Mouse (Mus musculus) neural tube, embryonic 15.5 days (tissue): ENCODE results near the gene Vasn. TPM values are rescaled to one million over a fixed set of nuclear protein-coding genes. Genes with fewer than 3 reads are reported as not detected.

Experiments
- ATAC-seq: fragments of 200-750 bp; cut with Nextera tagmentation; 2 replicates; pipeline ENCODE4 v1.8.0; 2017; ENCODE audit warnings: mild to moderate bottlenecking, moderate TSS enrichment, moderate library complexity; ENCODE audit not compliant: low FRiP score
- H3K27ac ChIP-seq: fragments of 300-500 bp; sonication (generic); replicated peaks from 2 replicates; pipeline ENCODE4 v1.5.1; 2015; ENCODE audit warnings: mild to moderate bottlenecking, inconsistent platforms
- H3K27me3 ChIP-seq: fragments of 300-500 bp; sonication (generic); replicated peaks from 2 replicates; pipeline ENCODE4 v1.6.1; 2015; ENCODE audit warnings: inconsistent platforms
- H3K36me3 ChIP-seq: fragments of 300-500 bp; sonication (generic); 2 replicates; pipeline ENCODE4 v1.6.1; 2015; ENCODE audit warnings: inconsistent platforms
- H3K4me1 ChIP-seq: fragments of 300-500 bp; sonication (generic); 2 replicates; pipeline ENCODE4 v1.6.1; 2015; ENCODE audit warnings: inconsistent platforms
- H3K4me2 ChIP-seq: fragments of 300-500 bp; sonication (generic); 2 replicates; pipeline ENCODE4 v1.6.1; 2015; ENCODE audit warnings: inconsistent platforms, mild to moderate bottlenecking, moderate library complexity
- H3K4me3 ChIP-seq: fragments of 300-500 bp; sonication (generic); replicated peaks from 2 replicates; pipeline ENCODE4 v1.5.1; 2015; ENCODE audit warnings: mild to moderate bottlenecking, inconsistent platforms
- H3K9ac ChIP-seq: fragments of 300-500 bp; sonication (generic); replicated peaks from 2 replicates; pipeline ENCODE4 v1.6.1; 2015; ENCODE audit warnings: mild to moderate bottlenecking, inconsistent platforms
- H3K9me3 ChIP-seq: fragments of 300-500 bp; sonication (generic); replicated peaks from 2 replicates; pipeline ENCODE4 v1.6.1; 2016; ENCODE audit warnings: inconsistent platforms
- WGBS: fragments of 180-500 bp; shearing (Covaris S2); methylation state at CpG from one replicate; pipeline ENCODE4 v1.1.7; 2015; ENCODE audit warnings: mixed read lengths; 5-methylcytosine and 5-hydroxymethylcytosine counted together
- polyA plus RNA-seq: library from polyadenylated mRNA; unstranded; fragments of >200 nt; fragmentation: Nextera tagmentation; extraction: Ambion mirVana; gene quantifications from 2 replicates; pipeline ENCODE4 v1.2.1, GENCODE M21; 2015

The Vasn gene
- polyA plus RNA-seq, 1 experiment from 2014 or later = 7.1 TPM

DNA sequence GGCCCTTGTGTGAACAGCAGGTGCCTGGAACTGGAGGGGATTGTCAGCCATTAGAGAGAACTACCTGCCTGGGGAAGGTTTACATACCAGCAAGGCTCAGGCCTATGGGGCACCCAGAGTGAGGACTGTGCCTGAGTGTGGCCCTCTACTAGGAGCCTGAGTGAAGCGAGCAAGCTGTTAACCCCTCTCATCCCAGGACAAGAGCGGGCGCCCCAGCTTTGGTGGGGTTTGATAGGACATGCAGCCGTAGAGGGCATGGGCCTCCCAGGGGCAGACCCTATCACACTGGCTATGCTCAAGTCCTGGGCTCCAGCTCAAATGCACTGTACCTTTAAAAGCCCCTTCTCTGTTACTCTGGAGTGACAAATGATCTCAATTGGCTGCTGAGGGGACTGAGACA, 7.1 kb downstream of the Vasn start:
- Histone ChIP-seq H3K27ac (peak overlapping the region; percentile 63; the same call in 1 of the 2 replicates), H3K36me3 (peaks cover 29% of the 10 kb centered on the region), H3K4me2 (no peak overlapping the region), H3K4me3 (no peak overlapping the region), H3K9ac (no peak overlapping the region), H3K4me1 (peaks cover 47% of the 10 kb centered on the region), H3K9me3 (no peaks in the 10 kb centered on the region), H3K27me3 (no peaks in the 10 kb centered on the region)
- ATAC-seq = no peak
- WGBS = 85% methylated on average over 4 of the region's 4 CpGs

DNA sequence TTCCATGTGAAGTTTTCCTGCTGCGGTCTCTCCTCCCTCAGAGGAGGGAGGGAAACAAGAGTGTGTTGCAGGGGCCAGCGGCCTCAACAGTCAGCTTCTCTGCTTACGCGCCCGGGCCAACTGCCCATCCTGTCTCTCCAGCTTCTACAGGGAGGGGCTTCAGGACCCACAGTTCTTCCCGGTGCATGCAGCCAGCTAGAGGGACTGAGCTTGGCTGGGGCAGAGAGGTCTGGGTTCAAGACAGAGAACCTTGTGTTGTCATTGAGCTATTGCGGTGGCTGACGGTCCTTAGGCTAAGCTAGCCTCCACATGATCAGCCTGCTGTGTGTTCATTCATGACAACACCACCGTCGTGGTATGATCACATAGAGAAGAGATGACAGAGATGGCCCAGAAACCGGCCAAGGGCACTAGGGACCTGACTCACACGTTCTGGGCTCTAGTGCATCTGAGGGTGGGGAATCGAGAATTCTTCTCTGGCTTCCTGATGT, 8.0 kb downstream of the Vasn start:
- no peaks in the 10 kb centered on the region for H3K27me3 ChIP-seq
- WGBS = 71% methylated on average over 13 of the region's 13 CpGs
- no peaks in the 10 kb centered on the region for H3K9me3 ChIP-seq
- ATAC-seq = no peak
- H3K4me3 ChIP-seq = no peak overlapping the region
- peaks cover 40% of the 10 kb centered on the region for H3K4me1 ChIP-seq
- peak overlapping the region; percentile 63 for H3K27ac ChIP-seq
- no peak overlapping the region for H3K9ac ChIP-seq
- H3K36me3 ChIP-seq = peaks cover 37% of the 10 kb centered on the region
- no peak overlapping the region for H3K4me2 ChIP-seq

DNA sequence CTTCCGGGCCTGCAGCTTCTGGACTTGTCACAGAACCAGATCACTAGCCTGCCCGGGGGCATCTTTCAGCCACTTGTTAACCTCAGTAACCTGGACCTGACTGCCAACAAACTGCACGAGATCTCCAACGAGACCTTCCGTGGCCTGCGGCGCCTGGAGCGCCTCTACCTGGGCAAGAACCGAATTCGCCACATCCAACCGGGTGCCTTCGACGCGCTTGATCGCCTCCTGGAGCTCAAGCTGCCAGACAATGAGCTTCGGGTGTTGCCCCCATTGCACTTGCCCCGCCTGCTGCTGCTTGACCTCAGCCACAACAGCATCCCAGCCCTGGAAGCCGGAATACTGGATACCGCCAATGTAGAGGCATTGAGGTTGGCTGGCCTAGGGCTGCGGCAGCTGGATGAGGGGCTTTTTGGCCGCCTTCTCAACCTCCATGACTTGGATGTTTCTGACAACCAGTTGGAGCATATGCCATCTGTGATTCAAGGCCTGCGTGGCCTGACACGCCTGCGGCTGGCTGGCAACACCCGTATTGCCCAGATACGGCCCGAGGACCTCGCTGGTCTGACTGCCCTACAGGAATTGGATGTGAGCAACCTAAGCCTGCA, 8.8 kb downstream of the Vasn start:
- no peak for ATAC-seq
- peaks cover 39% of the 10 kb centered on the region for H3K36me3 ChIP-seq
- no peak overlapping the region for H3K27ac ChIP-seq
- H3K9me3 ChIP-seq = no peaks in the 10 kb centered on the region
- H3K9ac ChIP-seq = no peak overlapping the region
- WGBS = 91% methylated on average over 28 of the region's 28 CpGs
- H3K4me3 ChIP-seq = no peak overlapping the region
- H3K4me2 ChIP-seq = no peak overlapping the region
- peaks cover 32% of the 10 kb centered on the region for H3K4me1 ChIP-seq
- H3K27me3 ChIP-seq = no peaks in the 10 kb centered on the region

GRCm38 (mm10) chr16:4649211-4649610, 9.5 kb downstream of the Vasn start:
- 91% methylated on average over 5 of the region's 5 CpGs for WGBS
- Histone ChIP-seq H3K36me3 (peaks cover 43% of the 10 kb centered on the region), H3K4me3 (no peak overlapping the region), H3K9ac (no peak overlapping the region), H3K4me1 (peaks cover 25% of the 10 kb centered on the region), H3K27ac (no peak overlapping the region), H3K4me2 (no peak overlapping the region), H3K9me3 (no peaks in the 10 kb centered on the region), H3K27me3 (no peaks in the 10 kb centered on the region)
- ATAC-seq = no peak

DNA sequence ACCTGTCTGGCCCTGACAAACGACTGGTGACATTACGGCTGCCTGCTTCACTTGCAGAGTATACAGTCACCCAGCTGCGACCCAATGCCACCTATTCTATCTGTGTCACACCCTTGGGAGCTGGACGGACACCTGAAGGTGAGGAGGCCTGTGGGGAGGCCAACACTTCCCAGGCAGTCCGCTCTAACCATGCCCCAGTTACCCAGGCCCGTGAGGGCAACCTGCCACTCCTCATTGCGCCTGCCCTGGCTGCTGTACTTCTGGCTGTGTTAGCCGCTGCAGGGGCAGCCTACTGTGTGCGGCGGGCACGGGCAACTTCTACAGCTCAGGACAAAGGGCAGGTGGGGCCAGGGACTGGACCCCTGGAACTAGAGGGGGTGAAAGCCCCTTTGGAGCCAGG, 10.0 kb downstream of the Vasn start:
- ATAC-seq = no peak
- Histone ChIP-seq H3K4me2 (no peak overlapping the region), H3K27ac (no peak overlapping the region), H3K4me3 (no peak overlapping the region), H3K9ac (no peak overlapping the region), H3K27me3 (no peaks in the 10 kb centered on the region), H3K9me3 (no peaks in the 10 kb centered on the region), H3K36me3 (peaks cover 46% of the 10 kb centered on the region), H3K4me1 (peaks cover 21% of the 10 kb centered on the region)
- WGBS = 93% methylated on average over 11 of the region's 11 CpGs

DNA sequence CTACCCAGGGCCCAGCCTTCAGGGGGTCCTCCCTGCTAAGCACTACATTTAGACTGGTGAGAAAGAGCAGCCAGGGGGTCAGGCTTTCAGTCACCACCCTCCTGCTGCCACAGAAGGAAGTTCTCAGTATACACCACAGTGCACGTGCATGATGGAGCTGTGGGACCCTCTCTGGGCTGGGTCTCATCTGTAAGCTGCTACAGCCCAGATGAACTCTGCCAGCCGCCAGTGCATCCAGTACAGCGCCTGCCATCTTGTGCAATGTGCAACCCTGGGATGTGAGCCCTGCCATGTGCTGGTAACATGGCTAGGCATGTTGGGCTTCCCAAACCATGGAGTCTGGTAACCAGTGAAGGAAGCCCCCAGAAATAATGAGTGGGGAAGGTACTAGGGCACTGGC, 10.4 kb downstream of the Vasn start:
- no peak overlapping the region for H3K4me3 ChIP-seq
- no peak for ATAC-seq
- no peak overlapping the region for H3K9ac ChIP-seq
- no peak overlapping the region for H3K27ac ChIP-seq
- peaks cover 21% of the 10 kb centered on the region for H3K4me1 ChIP-seq
- H3K27me3 ChIP-seq = no peaks in the 10 kb centered on the region
- H3K9me3 ChIP-seq = no peaks in the 10 kb centered on the region
- H3K36me3 ChIP-seq = peaks cover 50% of the 10 kb centered on the region
- H3K4me2 ChIP-seq = no peak overlapping the region
- 86% methylated on average over 3 of the region's 3 CpGs for WGBS

DNA sequence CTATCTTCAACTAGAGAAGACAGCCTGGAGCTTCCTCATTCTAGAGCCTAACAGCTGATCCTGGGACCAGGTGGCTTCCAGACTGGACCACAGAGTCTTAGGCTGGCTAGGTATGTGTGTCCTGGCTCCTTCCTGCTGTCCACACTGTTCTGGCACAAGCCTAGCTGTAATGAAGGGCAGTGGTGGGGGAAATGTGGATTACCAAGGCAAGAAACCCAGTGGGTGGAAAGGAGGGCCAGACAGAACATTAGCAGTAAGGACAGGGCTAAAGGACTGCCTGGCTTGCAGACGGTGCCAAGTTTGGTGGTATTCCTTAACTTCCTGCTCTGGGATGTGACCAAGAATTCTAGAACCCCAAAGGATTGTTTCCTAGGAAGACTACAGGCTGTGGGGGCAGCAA, 11.3 kb downstream of the Vasn start:
- no peak overlapping the region for H3K27ac ChIP-seq
- H3K4me1 ChIP-seq = peaks cover 29% of the 10 kb centered on the region
- ATAC-seq = no peak
- no peak overlapping the region for H3K9ac ChIP-seq
- no peak overlapping the region for H3K4me3 ChIP-seq
- H3K9me3 ChIP-seq = no peaks in the 10 kb centered on the region
- H3K27me3 ChIP-seq = no peaks in the 10 kb centered on the region
- WGBS = 96% methylated on average over 1 of the region's 1 CpGs
- no peak overlapping the region for H3K4me2 ChIP-seq
- H3K36me3 ChIP-seq = peaks cover 55% of the 10 kb centered on the region

DNA sequence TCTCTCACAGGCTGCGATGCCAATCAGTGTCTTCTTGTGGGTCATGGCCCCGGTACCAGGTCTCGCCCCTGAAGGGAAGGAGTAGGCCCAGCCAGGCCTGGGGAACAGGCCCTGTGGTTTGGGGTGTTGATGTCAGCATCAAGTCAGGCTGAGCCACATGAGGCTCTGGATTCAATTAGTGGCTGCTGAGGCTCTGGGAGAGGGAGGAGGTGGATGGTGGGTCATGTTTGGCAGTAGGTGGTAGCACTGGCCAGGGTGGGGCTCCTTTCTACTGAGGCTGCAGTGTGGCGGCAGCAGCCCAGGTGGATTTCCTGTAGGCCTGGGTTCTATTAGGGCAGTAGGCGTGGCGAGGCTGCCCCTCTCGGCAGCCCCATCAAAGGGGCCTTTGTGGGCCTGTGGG, 11.9 kb downstream of the Vasn start:
- Histone ChIP-seq H3K9ac (no peak overlapping the region), H3K27ac (no peak overlapping the region), H3K4me3 (no peak overlapping the region), H3K4me2 (no peak overlapping the region), H3K27me3 (no peaks in the 10 kb centered on the region), H3K36me3 (peaks cover 55% of the 10 kb centered on the region), H3K4me1 (peaks cover 27% of the 10 kb centered on the region), H3K9me3 (no peaks in the 10 kb centered on the region)
- no peak for ATAC-seq
- 59% methylated on average over 7 of the region's 7 CpGs for WGBS

DNA sequence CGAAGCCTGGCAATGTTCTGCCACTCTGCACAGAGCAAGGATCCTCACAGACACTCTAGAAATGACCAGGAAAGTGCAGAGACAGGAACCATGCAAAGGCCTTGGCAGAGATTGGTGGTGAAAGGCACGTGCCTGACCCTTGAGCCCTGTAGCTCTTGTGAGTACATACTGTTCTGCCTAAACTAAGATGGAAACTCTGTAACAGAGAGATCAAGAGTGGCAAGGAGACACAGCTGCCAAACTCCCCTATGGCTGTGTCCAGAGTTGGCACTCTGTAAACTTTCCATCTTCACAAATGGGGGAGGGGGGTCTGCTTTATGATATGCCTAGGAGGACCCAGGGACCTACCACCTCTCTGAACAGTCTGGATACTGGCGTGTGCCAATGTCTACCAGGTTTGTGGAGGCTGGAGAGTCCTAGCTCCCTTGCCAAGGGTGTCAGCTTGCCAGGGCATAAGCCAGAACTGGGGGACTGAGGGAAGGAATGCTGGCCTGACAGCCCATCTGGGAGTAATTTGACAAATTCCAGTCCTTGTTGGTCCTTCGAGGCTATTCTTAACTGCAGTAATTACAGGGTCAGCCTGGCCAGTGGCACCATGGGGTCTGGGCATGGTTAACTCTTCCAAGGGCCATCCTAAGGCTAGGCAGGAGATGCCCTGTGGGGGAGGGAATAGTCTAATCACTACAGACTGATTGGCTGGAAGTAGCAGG, 13.1 kb downstream of the Vasn start:
- H3K4me1 ChIP-seq = peaks cover 15% of the 10 kb centered on the region; the same call in 1 of the 2 replicates
- H3K27me3 ChIP-seq = no peaks in the 10 kb centered on the region
- H3K9me3 ChIP-seq = no peaks in the 10 kb centered on the region
- 67% methylated on average over 4 of the region's 4 CpGs for WGBS
- H3K4me3 ChIP-seq = no peak overlapping the region
- no peak overlapping the region for H3K4me2 ChIP-seq
- no peak for ATAC-seq
- no peak overlapping the region for H3K9ac ChIP-seq
- H3K27ac ChIP-seq = no peak overlapping the region
- peaks cover 55% of the 10 kb centered on the region for H3K36me3 ChIP-seq

GRCm38 (mm10) chr16:4654706-4655105, 15.0 kb downstream of the Vasn start:
- no peak overlapping the region for H3K9ac ChIP-seq
- WGBS = 85% methylated on average over 10 of the region's 10 CpGs
- no peak overlapping the region for H3K4me2 ChIP-seq
- H3K36me3 ChIP-seq = peaks cover 40% of the 10 kb centered on the region
- H3K27ac ChIP-seq = no peak overlapping the region
- peaks cover 20% of the 10 kb centered on the region; the same call in 1 of the 2 replicates for H3K4me1 ChIP-seq
- H3K4me3 ChIP-seq = no peak overlapping the region
- H3K9me3 ChIP-seq = no peaks in the 10 kb centered on the region
- H3K27me3 ChIP-seq = no peaks in the 10 kb centered on the region
- no peak for ATAC-seq

GRCm38 (mm10) chr16:4655251-4655734, 15.6 kb downstream of the Vasn start:
- H3K4me3 ChIP-seq = no peak overlapping the region
- H3K4me1 ChIP-seq = peaks cover 20% of the 10 kb centered on the region; the same call in 1 of the 2 replicates
- no peaks in the 10 kb centered on the region for H3K27me3 ChIP-seq
- no peak overlapping the region for H3K27ac ChIP-seq
- 89% methylated on average over 4 of the region's 4 CpGs for WGBS
- no peak overlapping the region for H3K9ac ChIP-seq
- no peak overlapping the region for H3K4me2 ChIP-seq
- peaks cover 34% of the 10 kb centered on the region for H3K36me3 ChIP-seq
- ATAC-seq = no peak
- no peaks in the 10 kb centered on the region for H3K9me3 ChIP-seq
